Mouse (Mus musculus): Measurements from ENCODE around the gene Pskh1. TPM values are rescaled to one million over a fixed set of nuclear protein-coding genes. Genes with fewer than 3 reads are reported as not detected.

The Pskh1 gene
- polyA plus RNA-seq (2015; fragmentation: Illumina TruSeq; extraction: RNeasy Lipid Tissue Mini Kit (QIAGEN cat#74804); ENCODE audit: insufficient read depth, low replicate concordance): 11.7 TPM

GRCm38 (mm10) chr8:105900180-105900940 lies at the start of gene Pskh1:
Gene Pskh1, plus strand, starts transcription at chr8:105900441.

GRCm38 (mm10) chr8:105853178-105853577 lies 47.1 kb upstream of the Pskh1 start, which contains the start of gene Cenpt:
Gene Cenpt, minus strand, starts transcription at chr8:105853278.

GRCm38 (mm10) chr8:105854715-105855216 lies 45.5 kb upstream of the Pskh1 start, which contains the start of gene Thap11:
Gene Thap11, plus strand, starts transcription at chr8:105855132.

GRCm38 (mm10) chr8:105860143-105860981 lies 39.9 kb upstream of the Pskh1 start, which contains the start of gene Nutf2:
Gene Nutf2, plus strand, starts transcription at chr8:105860580.

GRCm38 (mm10) chr8:105880754-105881520 lies 19.3 kb upstream of the Pskh1 start, which contains the start of gene Edc4:
Gene Edc4, plus strand, starts transcription at chr8:105880881.

GRCm38 (mm10) chr8:105893339-105893738 lies 6.9 kb upstream of the Pskh1 start, which contains the start of gene Nrn1l:
Gene Nrn1l, plus strand, starts transcription at chr8:105893567.

GRCm38 (mm10) chr8:105933762-105934161 lies 33.5 kb downstream of the Pskh1 start, which contains the start of gene Ctrl:
Gene Ctrl, minus strand, starts transcription at chr8:105933862.

GRCm38 (mm10) chr8:105938306-105938669 lies 38.0 kb downstream of the Pskh1 start, which contains the start of gene Psmb10:
Gene Psmb10, minus strand, starts transcription at chr8:105938444.

GRCm38 (mm10) chr8:105943321-105943739 lies 43.1 kb downstream of the Pskh1 start, which contains the start of gene Lcat:
Gene Lcat, minus strand, starts transcription at chr8:105943382.

GRCm38 (mm10) chr8:105965905-105966341 lies 65.7 kb downstream of the Pskh1 start, which contains the start of gene Slc12a4:
Gene Slc12a4, minus strand, starts transcription at chr8:105966097.

GRCm38 (mm10) chr8:105979325-105979724 lies 79.1 kb downstream of the Pskh1 start, which contains the start of gene Dpep3:
Gene Dpep3, minus strand, starts transcription at chr8:105979429.

Other genes with a start within 250 kb of the Pskh1 start
- 27.3 TPM for gene Carmil2, start 214.2 kb upstream of the Pskh1 start, polyA plus RNA-seq (2015; fragmentation: Illumina TruSeq; extraction: RNeasy Lipid Tissue Mini Kit (QIAGEN cat#74804); ENCODE audit: insufficient read depth, low replicate concordance)
- gene Acd, start 199.3 kb upstream of the Pskh1 start, polyA plus RNA-seq (2015; fragmentation: Illumina TruSeq; extraction: RNeasy Lipid Tissue Mini Kit (QIAGEN cat#74804); ENCODE audit: insufficient read depth, low replicate concordance): 26.9 TPM
- 2.4 TPM for gene Pard6a, start 199.3 kb upstream of the Pskh1 start, polyA plus RNA-seq (2015; fragmentation: Illumina TruSeq; extraction: RNeasy Lipid Tissue Mini Kit (QIAGEN cat#74804); ENCODE audit: insufficient read depth, low replicate concordance)
- gene 4933405L10Rik, start 192.8 kb upstream of the Pskh1 start, polyA plus RNA-seq (2015; fragmentation: Illumina TruSeq; extraction: RNeasy Lipid Tissue Mini Kit (QIAGEN cat#74804); ENCODE audit: insufficient read depth, low replicate concordance): not detected
- gene Enkd1, start 192.2 kb upstream of the Pskh1 start, polyA plus RNA-seq (2015; fragmentation: Illumina TruSeq; extraction: RNeasy Lipid Tissue Mini Kit (QIAGEN cat#74804); ENCODE audit: insufficient read depth, low replicate concordance): 1.4 TPM
- gene Gfod2, start 141.8 kb upstream of the Pskh1 start, polyA plus RNA-seq (2015; fragmentation: Illumina TruSeq; extraction: RNeasy Lipid Tissue Mini Kit (QIAGEN cat#74804); ENCODE audit: insufficient read depth, low replicate concordance): 0.99 TPM
- gene Ranbp10, start 73.1 kb upstream of the Pskh1 start, polyA plus RNA-seq (2015; fragmentation: Illumina TruSeq; extraction: RNeasy Lipid Tissue Mini Kit (QIAGEN cat#74804); ENCODE audit: insufficient read depth, low replicate concordance): 33.1 TPM
- gene Tsnaxip1, start 72.7 kb upstream of the Pskh1 start, polyA plus RNA-seq (2015; fragmentation: Illumina TruSeq; extraction: RNeasy Lipid Tissue Mini Kit (QIAGEN cat#74804); ENCODE audit: insufficient read depth, low replicate concordance): 0.18 TPM
- gene Cenpt, start 47.2 kb upstream of the Pskh1 start, polyA plus RNA-seq (2015; fragmentation: Illumina TruSeq; extraction: RNeasy Lipid Tissue Mini Kit (QIAGEN cat#74804); ENCODE audit: insufficient read depth, low replicate concordance): 12.7 TPM
- gene Thap11, start 45.3 kb upstream of the Pskh1 start, polyA plus RNA-seq (2015; fragmentation: Illumina TruSeq; extraction: RNeasy Lipid Tissue Mini Kit (QIAGEN cat#74804); ENCODE audit: insufficient read depth, low replicate concordance): 21.7 TPM
- gene Nutf2, start 39.9 kb upstream of the Pskh1 start, polyA plus RNA-seq (2015; fragmentation: Illumina TruSeq; extraction: RNeasy Lipid Tissue Mini Kit (QIAGEN cat#74804); ENCODE audit: insufficient read depth, low replicate concordance): 79.0 TPM
- 23.4 TPM for gene Edc4, start 19.6 kb upstream of the Pskh1 start, polyA plus RNA-seq (2015; fragmentation: Illumina TruSeq; extraction: RNeasy Lipid Tissue Mini Kit (QIAGEN cat#74804); ENCODE audit: insufficient read depth, low replicate concordance)
- not detected for gene Nrn1l, start 6.9 kb upstream of the Pskh1 start, polyA plus RNA-seq (2015; fragmentation: Illumina TruSeq; extraction: RNeasy Lipid Tissue Mini Kit (QIAGEN cat#74804); ENCODE audit: insufficient read depth, low replicate concordance)
- gene Ctrl, start 33.4 kb downstream of the Pskh1 start, polyA plus RNA-seq (2015; fragmentation: Illumina TruSeq; extraction: RNeasy Lipid Tissue Mini Kit (QIAGEN cat#74804); ENCODE audit: insufficient read depth, low replicate concordance): 3.9 TPM
- gene Psmb10, start 38.0 kb downstream of the Pskh1 start, polyA plus RNA-seq (2015; fragmentation: Illumina TruSeq; extraction: RNeasy Lipid Tissue Mini Kit (QIAGEN cat#74804); ENCODE audit: insufficient read depth, low replicate concordance): 35.5 TPM
- gene Lcat, start 42.9 kb downstream of the Pskh1 start, polyA plus RNA-seq (2015; fragmentation: Illumina TruSeq; extraction: RNeasy Lipid Tissue Mini Kit (QIAGEN cat#74804); ENCODE audit: insufficient read depth, low replicate concordance): 1.4 TPM
- gene Slc12a4, start 65.7 kb downstream of the Pskh1 start, polyA plus RNA-seq (2015; fragmentation: Illumina TruSeq; extraction: RNeasy Lipid Tissue Mini Kit (QIAGEN cat#74804); ENCODE audit: insufficient read depth, low replicate concordance): 10.7 TPM
- gene Dpep3, start 79.0 kb downstream of the Pskh1 start, polyA plus RNA-seq (2015; fragmentation: Illumina TruSeq; extraction: RNeasy Lipid Tissue Mini Kit (QIAGEN cat#74804); ENCODE audit: insufficient read depth, low replicate concordance): 0.22 TPM
- 16.9 TPM for gene Dus2, start 90.9 kb downstream of the Pskh1 start, polyA plus RNA-seq (2015; fragmentation: Illumina TruSeq; extraction: RNeasy Lipid Tissue Mini Kit (QIAGEN cat#74804); ENCODE audit: insufficient read depth, low replicate concordance)
- not detected for gene Dpep2nb, start 105.5 kb downstream of the Pskh1 start, polyA plus RNA-seq (2015; fragmentation: Illumina TruSeq; extraction: RNeasy Lipid Tissue Mini Kit (QIAGEN cat#74804); ENCODE audit: insufficient read depth, low replicate concordance)
- gene Ddx28, start 111.4 kb downstream of the Pskh1 start, polyA plus RNA-seq (2015; fragmentation: Illumina TruSeq; extraction: RNeasy Lipid Tissue Mini Kit (QIAGEN cat#74804); ENCODE audit: insufficient read depth, low replicate concordance): 6.9 TPM
- gene Nfatc3, start 158.4 kb downstream of the Pskh1 start, polyA plus RNA-seq (2015; fragmentation: Illumina TruSeq; extraction: RNeasy Lipid Tissue Mini Kit (QIAGEN cat#74804); ENCODE audit: insufficient read depth, low replicate concordance): 110 TPM
- 0.06 TPM for gene Esrp2, start 236.5 kb downstream of the Pskh1 start, polyA plus RNA-seq (2015; fragmentation: Illumina TruSeq; extraction: RNeasy Lipid Tissue Mini Kit (QIAGEN cat#74804); ENCODE audit: insufficient read depth, low replicate concordance)
- 32.9 TPM for gene Pla2g15, start 250.0 kb downstream of the Pskh1 start, polyA plus RNA-seq (2015; fragmentation: Illumina TruSeq; extraction: RNeasy Lipid Tissue Mini Kit (QIAGEN cat#74804); ENCODE audit: insufficient read depth, low replicate concordance)

All from spleen, adult 10 weeks (tissue).